Mouse (Mus musculus) fibroblast of lung, adult 2 months (primary cell): ENCODE data around the gene Akap2.

Experiments used
- DNase-seq: peaks from one replicate; pipeline ENCODE4 v3.0.0-alpha.2; 2011; ENCODE audit warnings: low read depth

Gene Akap2

DNA sequence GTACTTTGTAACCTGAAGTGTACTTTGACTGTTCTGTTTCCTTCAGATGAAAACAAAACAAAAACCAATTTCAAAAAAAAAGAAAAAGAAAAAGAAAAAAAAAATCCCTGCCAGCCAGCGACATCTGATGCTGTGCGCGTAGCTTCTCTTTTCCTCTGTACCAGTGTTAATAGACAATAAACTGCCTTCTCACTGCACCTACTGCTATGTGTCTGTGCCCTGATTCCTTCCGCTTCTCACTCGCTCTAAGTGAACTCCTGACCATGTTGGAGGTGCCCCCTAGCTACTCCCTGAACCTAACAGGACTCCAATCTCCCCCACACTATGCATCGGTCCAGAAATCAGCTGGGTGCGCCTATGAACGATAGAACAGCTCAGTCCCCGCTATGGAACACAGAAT is at the start of gene Akap2:
Gene Akap2 (plus strand): TSS at position 304 of the 400 bp plus-strand sequence.
- DNase-seq, result no peak

DNA sequence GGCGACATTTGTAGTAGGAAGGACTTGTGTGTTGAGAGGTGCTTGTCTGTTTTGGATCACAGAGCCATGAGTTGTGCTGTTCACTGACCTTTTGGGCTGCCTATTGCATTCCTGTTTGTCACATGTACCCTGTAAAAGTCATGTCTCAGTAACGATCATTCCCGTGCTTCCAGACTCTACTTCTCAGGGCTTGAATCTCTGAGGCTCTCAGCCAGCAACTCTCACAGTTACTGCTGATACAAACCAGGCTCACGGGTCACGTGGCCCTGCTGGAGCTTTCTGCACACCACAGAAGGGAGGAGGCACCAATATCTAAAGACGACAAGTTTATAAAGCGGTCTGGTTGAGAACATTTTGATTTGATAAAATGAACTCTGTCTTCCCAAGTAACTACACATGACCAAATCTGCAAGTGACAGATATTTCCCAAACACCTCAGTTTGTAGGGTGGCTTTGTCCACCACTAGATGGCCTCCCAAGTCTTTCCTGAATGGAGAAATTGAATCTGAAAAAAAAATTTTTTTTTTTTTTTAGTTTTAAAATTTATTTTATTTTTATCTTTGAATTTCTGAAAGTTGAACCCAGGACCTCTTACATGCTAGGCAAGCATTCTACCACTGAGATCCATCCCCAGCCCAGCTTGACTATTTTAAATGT is 46.5 kb upstream of the Akap2 start:
- DNase-seq, result no peak

DNA sequence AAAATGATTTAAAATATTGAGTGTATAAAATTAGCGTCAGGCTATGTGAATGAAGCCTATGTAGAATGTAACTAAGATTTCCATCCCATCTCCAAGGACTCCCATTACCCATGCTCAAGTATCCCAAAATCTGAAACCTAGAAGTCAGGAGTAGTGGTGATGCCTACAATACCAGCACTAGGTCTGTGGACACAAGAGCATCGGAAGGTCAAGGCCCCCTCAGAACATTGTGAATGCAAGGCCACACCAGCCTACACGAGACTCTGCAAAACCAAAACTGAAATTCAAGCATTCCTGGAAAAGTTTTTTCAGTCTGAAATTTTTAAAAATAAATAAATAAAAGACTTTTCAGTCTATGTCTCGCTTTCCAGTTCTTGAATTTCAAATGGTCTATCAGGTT is 44.9 kb upstream of the Akap2 start:
- no peak for DNase-seq

DNA sequence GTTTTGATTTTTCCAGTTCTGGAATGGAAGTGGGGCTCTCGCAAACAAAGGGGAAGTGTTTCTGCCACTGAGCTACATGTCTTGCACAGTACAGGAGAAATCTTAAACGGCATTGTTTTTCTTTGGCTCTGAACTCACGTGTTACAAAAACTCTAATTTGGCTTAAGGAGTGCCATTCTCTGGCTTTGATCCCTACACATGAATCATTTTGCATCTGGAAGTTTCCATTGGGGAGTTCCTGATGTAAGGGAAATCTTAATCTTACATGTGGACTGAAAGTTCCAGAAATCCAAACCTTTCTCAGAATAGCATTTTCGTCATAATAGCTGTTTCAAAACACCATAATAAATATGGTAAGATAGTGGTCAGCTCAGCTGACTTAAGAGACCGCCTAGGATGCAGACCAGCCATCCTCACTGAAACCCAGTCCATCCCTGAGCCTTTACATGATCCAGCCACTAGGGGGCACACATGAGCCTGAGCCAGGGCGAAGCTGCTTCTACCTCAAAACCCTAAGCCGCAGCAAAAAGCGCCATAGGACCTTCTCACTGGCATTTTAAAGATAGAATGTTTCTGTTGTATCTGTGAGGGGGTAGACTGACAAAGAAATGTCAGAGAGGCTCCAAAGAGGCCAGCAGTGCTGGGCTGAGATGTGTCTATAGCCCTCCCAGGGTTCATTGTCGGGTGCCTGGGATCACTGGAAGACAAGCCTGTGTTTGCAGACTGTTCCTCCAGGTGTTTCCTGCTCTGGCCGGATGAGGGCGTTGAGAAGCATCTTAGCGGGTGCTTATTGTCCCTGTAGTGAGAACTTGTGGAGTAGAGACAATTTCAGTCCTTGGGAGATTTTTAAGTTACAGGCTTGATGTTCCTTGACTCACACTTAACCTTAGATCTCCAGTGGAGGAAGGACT is 44.2 kb upstream of the Akap2 start:
- peak; percentile 88 for DNase-seq

DNA sequence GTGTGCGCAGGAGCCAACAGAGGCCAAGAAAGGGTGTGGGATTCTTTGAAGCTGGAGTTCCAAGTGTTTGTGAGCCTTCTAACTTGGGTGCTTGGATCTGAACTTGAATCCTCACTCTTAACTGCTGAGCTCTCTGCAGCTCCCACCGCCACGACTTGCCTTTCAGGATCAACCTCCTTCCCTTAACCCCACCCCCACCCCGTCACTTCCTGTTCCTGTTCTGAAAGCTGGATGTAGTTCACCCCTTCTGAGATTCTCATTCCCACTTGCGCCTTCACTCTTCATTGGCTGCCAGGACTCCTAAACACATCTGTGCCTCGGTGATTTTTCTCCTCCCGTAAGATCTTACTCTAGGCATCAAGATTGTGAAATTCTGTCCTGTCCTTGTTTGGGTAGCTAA is 43.1 kb upstream of the Akap2 start:
- DNase-seq, result no peak

DNA sequence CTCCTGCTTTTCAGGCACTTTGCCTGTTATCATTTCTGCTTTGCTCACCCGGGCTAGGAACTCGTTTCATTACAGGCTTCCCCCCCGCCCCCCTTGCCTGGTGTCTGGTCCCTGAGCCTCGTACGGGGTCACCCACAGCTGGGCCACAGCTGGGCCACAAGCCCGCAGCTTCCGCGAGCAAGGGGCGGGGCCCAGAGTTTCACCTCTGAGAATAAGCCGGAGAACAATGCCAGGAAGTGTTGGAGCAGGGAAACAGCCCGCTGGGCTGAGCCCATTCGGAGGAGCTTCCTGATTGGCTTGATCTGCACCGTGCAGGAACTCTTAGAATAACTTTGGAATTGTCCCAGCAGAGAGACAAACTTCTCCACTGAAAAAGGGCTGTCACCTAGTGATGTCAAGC is 42.1 kb upstream of the Akap2 start:
- DNase-seq, result no peak

DNA sequence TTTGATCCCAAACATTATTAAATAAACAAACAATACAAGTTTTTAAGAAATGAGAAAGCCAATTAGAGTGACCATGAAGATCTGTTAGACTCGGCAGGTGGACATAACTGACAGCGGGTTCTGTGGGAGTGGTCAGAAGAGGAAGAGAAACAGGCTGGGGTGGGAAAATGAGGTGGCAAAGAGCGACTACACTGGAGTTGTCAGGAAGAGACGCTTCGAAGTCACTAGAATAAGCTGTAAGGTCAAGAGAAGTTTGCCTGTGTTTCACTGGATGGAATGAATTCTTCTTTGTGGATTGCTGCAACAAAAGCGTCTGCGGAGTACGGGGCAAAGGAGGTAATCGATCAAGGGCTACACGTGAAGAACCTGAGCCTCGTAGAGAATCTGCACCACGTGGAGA is 39.5 kb upstream of the Akap2 start:
- no peak for DNase-seq

DNA sequence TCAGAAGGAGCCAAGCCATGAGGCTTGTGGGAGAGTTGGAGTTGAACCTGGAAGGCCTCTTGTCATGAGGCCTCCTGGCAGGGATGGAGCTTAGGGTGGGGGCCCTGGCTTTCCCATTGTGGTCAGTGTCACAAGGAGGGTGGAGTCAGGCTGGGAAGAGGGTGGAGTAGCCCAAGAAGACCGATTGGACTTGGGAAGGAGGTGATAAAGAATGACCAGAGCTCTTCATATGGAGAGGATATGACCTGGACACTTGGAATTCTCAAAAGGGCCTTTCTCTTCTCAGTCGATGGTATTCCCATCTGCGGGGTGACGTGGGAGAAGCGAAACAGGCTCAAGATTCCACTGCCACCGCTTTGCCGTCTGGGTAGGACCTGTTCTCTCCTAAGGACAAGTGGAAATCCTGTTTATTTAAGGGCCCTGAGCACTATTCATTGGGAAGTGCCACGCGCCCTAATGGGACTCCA is 38.4 kb upstream of the Akap2 start:
- no peak for DNase-seq

DNA sequence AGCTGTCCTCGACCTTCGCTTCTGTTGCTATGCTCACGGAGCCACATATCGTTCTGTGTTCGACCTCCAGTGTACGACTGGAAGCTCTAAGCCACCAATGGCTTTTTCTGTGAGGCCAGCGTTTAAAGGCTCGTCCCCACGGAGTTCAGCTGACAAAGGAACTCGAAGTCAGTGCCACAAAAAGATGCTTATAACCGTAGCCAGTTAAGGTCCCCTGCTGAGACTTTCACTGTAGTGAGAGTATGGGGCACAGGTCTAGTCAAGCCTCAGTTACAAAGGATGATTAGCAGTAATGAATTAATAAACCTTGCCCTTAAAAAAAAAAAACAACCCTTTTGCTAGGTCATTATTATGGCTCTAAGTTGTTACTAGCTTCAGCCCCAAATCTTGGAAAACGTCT is 37.3 kb upstream of the Akap2 start:
- DNase-seq, result no peak

DNA sequence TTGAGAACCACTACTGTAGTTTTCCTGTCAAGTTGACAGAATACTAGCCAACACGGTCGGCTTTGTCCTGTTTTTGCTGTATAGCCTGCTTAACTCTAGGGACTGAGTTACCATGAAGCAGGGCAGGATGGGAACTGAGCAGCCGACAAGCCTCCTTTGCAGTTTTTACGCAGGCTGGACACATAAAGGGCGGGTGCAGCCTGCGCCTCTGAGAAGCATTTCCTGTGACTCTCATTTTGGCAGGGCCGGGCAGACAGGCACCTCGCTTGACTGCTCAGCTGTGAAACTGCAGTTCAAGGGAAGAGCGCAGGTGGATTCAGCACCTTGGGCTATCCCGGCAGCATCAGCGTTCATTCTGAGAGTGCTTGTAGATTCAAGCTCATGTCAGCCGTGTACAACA is 35.9 kb upstream of the Akap2 start:
- no peak for DNase-seq

DNA sequence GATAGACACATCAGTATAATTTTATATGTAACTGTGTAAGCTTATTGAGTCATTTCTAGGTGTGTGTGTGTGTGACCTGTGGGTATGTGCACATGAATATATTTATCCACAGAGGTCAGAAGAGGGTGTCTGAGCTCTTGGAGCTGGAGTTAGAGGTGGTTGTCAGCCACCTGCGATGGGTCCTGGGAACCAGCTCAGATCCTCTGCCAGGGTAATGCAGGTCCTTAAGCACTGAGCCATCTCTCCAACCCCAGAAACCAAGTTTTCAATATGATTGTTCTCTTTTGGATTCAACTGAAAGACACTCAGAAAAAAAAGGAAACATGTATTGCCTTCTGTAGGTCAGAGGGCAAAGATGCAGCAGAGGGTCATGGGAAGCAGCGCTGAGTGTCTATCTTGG is 35.1 kb upstream of the Akap2 start:
- DNase-seq, result no peak

DNA sequence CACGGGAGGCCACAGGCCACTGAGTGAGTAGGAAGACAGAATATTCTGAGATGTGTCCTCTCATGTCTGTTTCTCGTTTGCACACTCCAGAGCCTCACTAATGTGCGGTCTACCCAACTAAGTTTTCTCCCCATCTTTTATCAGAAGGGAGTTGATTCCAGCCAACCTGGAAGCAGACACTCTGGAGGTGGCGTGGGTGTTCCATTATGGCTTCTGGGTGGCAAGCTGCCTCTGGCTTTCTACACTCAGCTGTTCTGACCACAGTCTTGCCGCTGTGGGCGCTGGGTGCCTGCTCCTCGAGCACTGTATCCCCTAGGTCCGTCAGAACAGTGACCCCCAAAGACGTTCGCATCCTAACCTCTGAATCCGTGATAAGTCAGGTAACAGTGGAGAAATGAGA is 34.5 kb upstream of the Akap2 start:
- no peak for DNase-seq

DNA sequence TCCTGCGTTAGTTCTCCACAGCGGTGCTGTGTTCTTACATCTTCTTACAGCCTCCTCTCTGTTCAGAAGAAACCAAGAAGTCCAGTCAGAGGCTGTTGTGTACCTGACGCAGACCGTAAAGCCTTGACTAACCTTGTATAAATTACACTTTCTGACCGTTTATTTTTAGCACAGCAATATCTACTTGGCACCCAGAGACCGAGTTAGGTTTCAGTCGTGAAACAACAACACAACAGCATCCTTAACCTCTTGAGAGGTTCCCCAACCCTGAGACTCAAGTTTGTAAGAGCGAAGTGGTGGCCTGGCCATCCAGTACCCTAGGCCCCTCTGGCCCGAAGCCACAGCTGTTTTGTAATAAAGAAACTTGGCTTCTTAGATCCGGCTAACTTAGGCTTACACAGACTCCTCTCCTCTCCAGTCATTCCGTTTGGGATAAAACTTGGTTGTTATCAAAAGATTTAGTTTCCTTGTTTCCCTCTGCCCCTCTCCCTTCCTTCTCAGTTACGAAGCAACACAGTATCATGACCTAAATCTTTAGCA is 32.7 kb upstream of the Akap2 start:
- DNase-seq, result no peak

DNA sequence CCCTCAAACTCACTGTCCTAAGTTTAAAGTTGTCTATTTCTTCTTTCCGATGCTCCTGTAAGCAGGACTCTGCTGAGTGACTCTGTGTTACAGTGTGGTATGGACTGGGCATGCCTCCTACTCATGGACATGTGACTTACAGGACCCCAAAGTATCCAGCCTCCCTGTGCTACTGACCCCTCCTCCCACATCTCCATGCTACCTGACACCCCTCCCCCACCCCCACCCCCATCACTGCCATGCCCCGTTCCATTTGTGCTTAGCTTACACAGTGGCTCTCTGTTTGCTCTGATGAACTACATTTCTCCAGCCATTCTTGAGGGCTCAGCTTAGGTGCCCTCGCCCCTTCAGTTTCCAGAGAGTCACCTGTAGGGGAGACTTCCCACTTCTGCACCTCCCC is 30.7 kb upstream of the Akap2 start:
- DNase-seq, result no peak

DNA sequence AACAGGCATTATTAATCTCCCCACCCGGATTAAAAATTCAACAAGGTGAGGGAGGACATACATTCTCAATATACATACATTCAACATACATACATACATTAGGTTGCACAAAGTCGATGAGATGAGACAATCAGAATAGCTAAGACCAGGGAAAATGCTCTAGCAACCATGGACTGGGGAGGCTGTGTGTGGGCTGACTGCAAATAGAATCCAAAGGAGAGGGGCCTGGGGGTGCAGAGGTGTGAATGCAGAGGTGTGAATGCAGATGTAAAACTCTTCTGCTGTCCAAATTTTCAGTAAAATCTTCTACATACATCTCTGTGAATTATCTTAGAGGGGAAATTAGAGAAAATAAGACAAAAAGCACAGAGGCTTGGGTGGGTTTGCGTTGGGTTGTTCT is 29.9 kb upstream of the Akap2 start:
- no peak for DNase-seq

DNA sequence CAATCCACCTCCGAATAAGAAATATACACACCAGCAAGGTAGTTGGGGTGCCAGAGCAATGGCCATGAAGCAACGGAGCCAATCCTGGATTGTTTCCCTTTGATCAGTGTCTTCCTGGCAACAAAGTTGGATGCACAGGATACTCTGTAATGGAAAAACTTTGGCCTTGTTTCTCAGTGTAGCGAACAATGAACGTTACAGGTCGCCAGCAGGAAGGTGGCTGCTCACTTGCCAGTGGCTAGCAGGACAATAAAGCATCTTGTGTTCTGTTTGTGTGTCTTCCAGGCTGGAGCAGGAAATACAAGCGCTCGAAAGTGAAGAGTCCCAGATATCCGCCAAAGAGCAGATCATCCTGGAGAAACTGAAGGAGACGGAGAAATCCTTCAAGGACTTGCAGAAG is 29.3 kb upstream of the Akap2 start:
- DNase-seq, result no peak

DNA sequence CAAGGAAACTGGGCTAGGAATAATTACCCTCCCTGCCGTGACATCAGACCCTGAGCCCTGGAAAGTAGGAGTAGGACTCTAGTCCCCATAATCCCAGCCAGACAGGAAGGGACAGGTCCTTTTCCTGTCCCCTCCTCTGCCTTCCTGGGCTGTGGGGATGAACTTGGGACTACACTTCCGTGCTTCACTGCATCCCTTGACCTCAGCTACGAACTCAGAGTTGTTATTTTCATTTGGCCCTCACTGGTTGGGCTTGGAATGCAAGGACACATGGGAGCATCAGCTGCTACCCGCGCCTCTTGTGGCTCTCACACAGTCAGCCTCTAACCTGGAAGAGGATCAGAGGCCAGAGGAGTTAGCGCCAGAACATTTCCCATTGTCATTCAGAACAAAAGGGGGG is 27.5 kb upstream of the Akap2 start:
- DNase-seq, result no peak

DNA sequence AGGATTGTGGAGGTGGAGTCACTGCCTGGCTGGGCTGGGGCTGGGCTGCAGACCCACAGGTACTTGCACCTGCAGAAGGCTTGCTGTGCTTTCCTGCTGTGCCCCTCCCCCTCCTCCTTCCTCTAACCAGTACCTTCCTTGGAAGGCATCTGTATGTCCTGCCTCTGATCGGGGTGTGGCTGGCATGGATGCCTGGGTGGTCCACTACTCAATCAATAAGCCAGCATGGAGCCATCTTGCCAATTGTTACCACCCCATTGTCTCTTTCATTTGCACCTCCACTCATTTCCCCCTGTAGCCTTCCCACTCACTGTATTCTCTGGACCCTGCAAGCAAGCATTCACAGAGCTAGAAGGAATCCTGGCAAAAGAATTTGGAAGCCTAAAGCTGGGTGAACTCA is 26.7 kb upstream of the Akap2 start:
- no peak for DNase-seq

DNA sequence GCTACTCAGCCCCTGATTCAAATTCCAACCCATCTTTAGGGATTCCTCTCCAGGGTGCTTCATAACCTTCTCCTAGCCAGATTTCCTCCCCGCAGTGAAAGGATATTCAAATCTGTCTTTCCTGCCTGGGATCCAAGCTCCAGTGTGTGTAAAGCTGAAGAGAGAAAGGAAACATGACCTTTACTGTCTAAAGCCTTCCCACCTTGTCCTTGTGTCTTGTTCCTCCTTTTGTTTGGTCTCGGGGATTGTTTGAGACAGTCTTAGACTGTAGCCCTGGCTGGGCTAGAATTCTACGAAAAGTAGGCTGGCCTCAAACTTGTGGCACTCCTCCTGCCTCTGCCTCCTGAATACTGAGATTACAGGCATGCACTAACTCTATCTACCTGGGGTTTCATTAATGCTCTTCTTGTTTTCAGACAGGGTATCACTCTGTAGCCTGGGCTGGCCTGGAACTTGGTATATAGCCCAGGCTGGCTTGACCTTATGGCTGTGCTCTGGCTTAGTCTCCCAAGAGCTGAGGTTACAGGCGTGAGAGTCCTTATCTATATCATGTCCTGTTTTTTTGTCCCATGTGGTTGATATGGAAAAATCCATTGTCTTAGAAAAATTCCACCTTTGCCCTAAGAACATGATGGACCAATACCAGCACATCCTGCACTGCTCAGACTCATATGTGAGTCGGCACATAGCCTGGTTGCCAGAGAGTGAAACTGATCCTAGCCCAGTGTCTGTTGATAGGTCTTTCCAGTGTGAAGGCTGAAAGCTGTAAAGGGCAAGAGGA is 22.9 kb upstream of the Akap2 start:
- no peak for DNase-seq

DNA sequence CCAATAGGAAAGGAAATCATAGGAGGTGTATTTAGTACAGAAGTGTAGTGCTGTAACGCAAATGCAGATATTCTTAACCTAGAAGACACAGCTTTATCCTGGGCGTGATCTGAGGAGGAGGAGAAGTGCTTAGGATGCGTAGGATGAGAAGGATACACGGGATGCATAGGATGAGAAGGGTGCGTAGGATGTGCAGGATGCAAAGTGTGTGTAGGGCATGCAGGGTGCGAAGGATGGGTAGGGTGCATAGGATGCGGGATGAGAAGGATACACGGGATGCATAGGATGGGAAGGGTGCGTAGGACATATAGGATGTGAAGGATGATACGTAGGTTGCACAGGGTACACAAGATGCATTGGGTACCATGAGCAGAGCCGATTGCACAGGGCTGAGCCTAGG is 20.5 kb upstream of the Akap2 start:
- no peak for DNase-seq

DNA sequence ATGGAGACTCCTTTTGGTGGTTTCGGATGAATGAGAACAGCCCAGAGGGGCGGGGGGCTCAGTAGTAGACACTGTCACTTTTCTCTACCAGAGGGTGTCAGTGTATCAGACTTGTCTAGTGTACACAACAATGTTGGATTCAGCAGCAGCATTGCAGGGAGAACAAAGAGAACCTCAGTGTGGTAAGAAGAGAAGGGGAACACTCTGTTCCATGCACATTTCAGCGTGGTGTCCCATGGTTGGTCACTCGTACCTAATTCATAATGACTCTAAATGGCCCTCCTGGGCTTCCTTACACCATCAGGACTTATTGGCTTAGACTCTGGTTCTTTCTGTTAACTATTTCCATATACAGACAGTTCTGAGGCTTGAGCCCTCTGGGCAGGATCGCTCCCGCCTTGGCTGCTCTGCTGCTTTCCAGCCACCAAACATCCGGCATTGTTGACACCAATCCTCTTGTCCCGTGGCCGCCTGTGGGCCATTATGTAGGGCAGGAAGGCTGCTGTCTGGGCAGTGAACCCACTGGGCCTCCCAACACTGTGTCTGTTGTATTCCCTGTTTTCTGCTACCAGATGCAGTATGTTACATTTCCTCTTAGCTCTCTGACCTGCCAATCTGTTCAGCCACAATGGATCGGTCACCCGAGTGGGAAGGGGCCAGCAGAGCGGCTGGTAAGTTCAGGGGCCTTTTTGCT is 19.4 kb upstream of the Akap2 start:
- no peak for DNase-seq

DNA sequence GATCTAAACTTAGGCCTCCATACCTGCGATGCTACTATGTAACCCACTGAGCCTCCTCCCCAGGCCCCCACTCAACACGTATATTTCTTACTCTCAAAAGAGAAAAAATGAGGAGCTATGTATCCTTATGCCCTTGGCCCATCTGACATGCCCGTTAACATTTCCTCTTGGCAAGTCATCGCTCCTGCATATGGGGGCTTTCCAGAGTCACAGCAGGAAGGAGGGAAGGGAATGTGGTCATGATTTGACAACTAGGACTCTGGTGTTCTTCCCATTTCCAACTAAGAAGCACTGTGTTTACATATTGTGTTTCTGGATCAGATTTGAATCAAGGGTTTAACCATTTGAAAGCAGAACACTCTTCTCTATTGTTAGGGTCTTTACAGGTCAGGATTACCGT is 15.9 kb upstream of the Akap2 start:
- DNase-seq, result no peak
